Mouse (Mus musculus) spleen, adult 12 weeks (tissue): ENCODE results near the gene Ddb2.
A peak's percentile ranks its signal among the peaks of the same experiment; 100 is the strongest.
"Not testable (repeated sequence)": the region's sequence is repeated elsewhere in the genome, so short reads cannot be mapped to it uniquely, and the experiment has no call there.

Experiments used
- DNase-seq: peaks from one replicate; pipeline ENCODE4 v3.0.0; 2022; ENCODE audit warnings: low spot score

Gene Ddb2

DNA sequence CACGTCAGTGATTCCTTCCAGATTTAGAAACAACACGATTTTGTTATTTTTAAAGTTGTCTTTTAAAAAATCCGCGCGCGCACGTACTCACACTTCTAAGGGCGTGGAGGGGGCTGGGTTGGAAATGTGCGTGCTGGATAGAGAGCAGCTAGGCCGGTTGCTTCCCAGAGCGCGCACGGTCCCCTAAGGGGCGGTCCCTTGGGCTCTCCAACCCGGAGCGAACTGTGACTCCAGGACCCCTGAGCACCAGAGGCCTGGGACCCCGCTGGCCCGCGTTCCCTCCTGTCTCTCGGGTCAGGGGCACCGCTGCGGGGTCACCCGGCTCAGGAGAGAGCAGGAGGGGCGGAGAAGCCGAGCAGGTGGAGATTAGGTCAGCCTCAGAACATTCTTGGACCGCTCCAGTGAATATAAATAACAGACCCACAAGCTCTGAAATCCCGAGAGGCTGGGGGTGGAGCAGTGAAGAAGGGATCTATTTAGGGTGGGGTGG is 18.9 kb upstream of the Ddb2 start, which contains the start of gene Pacsin3:
Pacsin3 (plus strand) TSS at position 294 of the 490 bp plus-strand sequence.
- no peak for DNase-seq

DNA sequence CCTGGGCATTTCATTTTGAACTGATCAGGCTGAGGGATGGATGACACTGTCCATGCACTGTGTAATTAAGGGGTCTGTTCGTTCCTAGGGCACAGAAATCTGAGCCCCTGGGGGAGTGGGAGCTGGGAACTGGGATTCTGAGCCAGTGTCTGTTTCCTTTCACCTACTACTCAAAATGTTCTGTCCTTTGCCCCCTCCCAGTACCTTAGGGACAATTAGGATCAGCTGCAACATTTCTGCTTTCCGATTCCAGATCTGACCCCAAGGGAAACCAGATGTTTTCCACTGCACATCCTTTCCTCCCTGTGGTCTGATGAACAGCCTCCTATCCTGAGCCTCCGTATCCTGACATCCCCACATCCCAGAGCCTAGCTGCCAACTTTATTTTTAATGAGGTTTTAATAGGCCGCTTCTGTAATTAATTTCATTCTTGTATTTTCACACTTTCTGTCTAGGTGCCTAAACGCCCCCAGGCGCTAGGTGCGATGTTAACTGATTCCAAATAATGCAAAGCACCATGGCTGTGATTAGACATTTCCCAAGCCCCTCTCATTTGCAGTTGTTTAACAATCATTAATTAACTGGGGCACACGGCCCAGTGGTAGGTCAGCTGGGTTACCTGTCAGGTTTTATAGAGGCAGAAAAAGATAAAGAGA is 18.1 kb upstream of the Ddb2 start:
- no peak for DNase-seq

- DNase-seq = no peak
Measured at GRCm38 (mm10) chr2:91252512-91252911, 15.7 kb upstream of the Ddb2 start.

- no peak for DNase-seq
Measured at GRCm38 (mm10) chr2:91252001-91252400, 15.2 kb upstream of the Ddb2 start.

GRCm38 (mm10) chr2:91248366-91248765 is 11.6 kb upstream of the Ddb2 start:
- DNase-seq = no peak

GRCm38 (mm10) chr2:91244557-91245228 is 7.9 kb upstream of the Ddb2 start:
- no peak for DNase-seq

GRCm38 (mm10) chr2:91243416-91243815 is 6.6 kb upstream of the Ddb2 start:
- no peak for DNase-seq

GRCm38 (mm10) chr2:91242547-91242946 is 5.8 kb upstream of the Ddb2 start:
- DNase-seq = no peak

GRCm38 (mm10) chr2:91237511-91238080 is 814 bp upstream of the Ddb2 start:
- not testable (repeated sequence) for DNase-seq

- DNase-seq = no peak
Measured at GRCm38 (mm10) chr2:91229735-91230134, 7.0 kb downstream of the Ddb2 start.

GRCm38 (mm10) chr2:91223614-91224013 is 13.2 kb downstream of the Ddb2 start:
- DNase-seq = no peak

GRCm38 (mm10) chr2:91220501-91220900 is 16.3 kb downstream of the Ddb2 start:
- DNase-seq = no peak

GRCm38 (mm10) chr2:91217032-91217431 is 19.8 kb downstream of the Ddb2 start:
- no peak for DNase-seq

DNA sequence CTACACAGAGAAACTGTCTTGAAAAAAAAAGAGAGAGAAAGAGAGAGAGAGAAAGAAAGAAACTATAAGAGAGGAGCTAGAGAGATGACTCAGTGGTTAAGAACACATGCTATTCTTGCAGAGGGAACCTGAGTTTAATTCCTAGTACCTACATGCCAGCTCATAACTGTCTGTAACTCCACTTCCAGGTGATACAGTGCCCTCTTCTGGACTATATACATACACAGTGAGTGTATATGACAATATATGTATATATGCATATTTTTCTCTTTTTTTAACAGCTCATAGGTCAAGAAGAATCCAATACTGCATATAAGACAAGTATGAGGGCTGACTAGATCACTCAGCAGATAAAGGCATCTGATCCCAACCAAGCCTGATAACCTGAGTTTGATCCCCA is 23.5 kb downstream of the Ddb2 start:
- no peak for DNase-seq

DNA sequence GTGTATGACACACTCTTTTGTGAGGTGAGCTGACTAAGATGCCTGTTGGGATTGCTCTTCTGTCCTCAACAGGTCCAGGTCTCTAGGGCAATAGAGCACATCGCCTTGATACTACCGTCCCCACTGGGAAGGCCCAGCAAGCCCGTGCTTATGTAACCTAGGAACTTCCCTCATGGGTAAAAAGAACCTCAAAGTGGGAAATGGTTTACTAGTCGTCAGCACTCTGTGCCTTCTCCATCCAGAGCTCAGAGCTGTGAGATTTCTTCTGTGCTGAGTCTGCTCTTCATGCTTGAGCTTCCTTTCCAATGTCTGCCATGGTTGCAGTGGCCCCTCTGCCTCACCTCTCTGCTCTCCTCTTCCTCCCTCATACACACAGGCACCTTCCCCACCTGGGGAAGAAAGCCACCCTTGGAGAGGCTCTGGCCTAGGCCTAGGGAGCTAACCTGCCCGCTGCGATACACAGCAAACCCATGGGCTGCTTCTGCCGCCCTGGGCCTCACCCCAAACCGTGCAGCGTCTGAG is 30.5 kb downstream of the Ddb2 start:
- DNase-seq = no peak

GRCm38 (mm10) chr2:91202972-91203656 is 33.7 kb downstream of the Ddb2 start:
- DNase-seq = no peak

DNA sequence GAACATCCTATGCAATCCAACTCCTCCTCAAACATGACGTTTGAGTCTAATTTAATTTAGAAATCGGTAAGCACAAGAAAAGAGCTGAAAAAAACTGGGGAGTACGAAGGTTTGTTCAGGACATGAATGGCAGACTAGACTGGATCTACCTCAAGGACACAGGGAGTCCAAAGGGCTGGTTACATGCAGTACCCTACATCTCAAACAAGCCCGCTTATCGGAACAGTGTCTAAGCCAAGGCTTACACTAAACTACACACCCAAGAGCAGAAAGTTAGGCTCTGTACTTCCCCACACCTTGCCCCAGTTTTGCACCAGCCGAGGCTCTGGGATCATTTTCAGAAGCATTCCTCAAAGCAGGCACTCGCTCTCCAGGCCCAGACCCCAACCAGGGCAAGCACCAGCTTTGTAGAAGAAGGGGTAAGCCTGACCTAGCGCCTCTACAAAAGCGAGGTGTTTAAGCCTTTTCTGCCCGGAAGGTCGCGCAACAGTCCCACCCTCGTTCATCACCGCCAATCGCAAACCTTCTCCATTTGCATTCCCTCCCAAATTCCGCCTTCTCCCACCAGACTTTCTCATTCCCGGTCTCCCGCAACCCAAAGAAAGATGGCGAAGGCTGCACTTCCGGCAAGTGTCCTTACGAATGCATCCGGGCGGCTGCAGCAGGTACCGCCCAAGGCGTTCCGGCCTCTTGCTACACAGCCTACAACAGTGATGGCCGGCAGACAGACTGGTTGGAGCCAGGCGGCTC is 34.4 kb downstream of the Ddb2 start, which contains the start of the genes Nr1h3 and Acp2:
Nr1h3 (minus strand) TSS at position 613 of the 750 bp plus-strand sequence.
Acp2 (plus strand) TSS at position 664 of the 750 bp plus-strand sequence.
- peak; percentile 88 for DNase-seq

- DNase-seq = no peak
Measured at GRCm38 (mm10) chr2:91198888-91199287, 37.9 kb downstream of the Ddb2 start.

- DNase-seq = no peak
Measured at GRCm38 (mm10) chr2:91196577-91197001, 40.2 kb downstream of the Ddb2 start.

DNA sequence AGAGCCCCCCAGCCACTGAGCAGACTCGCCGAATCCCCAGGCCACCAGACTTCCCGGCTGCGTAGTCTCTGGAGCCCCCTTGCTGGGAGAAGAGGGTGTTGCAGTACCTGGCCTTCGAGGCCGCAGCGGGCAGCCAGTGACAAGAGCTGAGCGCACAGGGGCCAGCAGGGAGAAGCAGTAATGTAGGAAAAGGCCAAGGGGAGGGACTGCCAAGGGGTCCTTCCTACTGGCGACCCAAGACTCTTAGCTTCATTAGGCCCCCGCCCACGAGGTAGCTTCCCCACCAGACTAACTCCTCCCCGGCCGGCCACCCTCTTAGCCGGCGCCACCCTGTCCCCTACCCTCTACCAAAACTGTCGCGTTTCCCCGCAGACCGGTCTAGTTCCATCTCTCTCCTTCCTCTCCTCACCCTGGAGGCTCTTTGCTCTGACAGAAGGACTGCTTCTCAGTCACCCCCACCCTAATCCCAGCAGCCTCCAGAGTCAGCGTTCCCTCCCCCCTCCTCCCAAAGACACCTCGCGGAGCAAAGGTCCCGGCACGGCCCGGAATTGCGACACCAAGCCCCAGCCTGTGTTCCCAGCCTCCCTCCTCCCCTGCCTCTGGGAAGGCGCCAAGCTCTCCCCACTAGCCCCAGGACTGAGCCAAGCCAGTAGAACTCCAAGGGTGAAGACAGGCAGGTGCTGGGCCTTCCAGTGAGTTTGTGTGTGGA is 42.0 kb downstream of the Ddb2 start:
- no peak for DNase-seq

GRCm38 (mm10) chr2:91190501-91190900 is 46.3 kb downstream of the Ddb2 start:
- no peak for DNase-seq
